Mouse (Mus musculus): ENCODE data around the gene Atp1b1.

- TF ChIP-seq GATA1 (IDR thresholded peaks at IDR 0.05; ENCODE audit: low read length) = no peak
- TF ChIP-seq TAL1 (IDR thresholded peaks at IDR 0.05; ENCODE audit: low read length) = no peak
Measured at GRCm38 (mm10) chr1:164502231-164502630, 44.1 kb upstream of the Atp1b1 start.
